Mouse (Mus musculus) testis, postnatal 14 days (tissue): Measurements from ENCODE around the gene Rras2.
A peak's percentile ranks its signal among the peaks of the same experiment; 100 is the strongest.

ENCODE experiments used
- DNase-seq: peaks from one replicate; pipeline ENCODE4 v3.0.0; 2021; ENCODE audit warnings: low spot score

Rras2 gene

DNA sequence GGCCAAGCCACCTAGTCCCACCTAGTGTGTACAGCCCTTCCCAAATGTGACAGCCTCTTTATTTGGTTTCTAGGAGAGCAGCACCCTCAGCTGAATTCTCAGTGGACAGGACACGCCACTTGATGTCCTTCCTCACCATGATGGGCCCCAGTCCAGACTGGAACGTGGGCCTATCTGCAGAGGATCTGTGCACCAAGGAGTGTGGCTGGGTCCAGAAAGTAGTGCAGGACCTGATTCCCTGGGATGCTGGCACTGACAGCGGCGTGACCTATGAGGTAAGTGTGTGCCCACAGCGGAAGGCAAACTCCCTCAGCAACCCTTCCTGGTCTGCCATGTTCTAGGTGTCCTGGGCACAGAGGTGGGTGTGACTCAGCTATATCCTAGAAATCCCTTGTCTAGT lies 88.8 kb downstream of the Rras2 start:
- no peak for DNase-seq

DNA sequence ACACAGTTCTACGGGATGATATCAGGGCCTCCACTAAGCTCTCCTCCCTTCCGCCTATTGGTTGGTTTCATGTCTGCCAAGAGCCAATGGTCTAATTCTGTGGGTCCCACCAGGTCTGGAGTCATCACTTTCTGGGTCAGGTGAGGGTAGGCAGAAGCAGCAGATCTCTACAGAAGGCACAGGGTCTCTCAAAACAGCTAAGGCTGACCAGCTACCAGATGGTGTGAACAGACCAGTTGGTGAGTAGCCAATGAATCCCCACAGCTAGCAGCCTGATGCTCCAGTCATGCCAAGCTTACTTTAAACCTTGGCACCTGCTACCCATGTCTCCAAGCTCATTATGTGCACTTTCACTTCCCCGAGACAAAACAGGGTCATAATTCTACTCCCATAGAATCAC lies 90.2 kb downstream of the Rras2 start:
- no peak for DNase-seq

DNA sequence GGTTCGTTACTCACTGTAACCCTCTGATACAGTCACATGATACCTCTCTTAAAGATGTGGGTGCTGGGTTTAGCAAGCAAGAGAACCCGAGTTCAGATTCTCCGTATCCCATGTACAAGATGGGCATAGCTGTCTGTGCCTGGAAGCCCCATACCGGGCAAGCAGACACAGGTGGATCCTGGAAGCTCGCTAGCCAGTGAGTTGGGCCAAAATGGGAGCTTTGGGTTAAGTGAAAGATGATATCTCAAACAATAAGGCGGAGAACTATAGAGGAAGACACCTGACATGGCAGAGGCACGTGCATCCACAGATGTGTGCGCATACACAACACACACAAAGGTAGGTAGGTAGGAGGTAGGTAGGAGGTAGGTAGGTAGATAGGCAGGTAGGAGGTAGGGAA lies 90.7 kb downstream of the Rras2 start:
- DNase-seq: no peak

DNA sequence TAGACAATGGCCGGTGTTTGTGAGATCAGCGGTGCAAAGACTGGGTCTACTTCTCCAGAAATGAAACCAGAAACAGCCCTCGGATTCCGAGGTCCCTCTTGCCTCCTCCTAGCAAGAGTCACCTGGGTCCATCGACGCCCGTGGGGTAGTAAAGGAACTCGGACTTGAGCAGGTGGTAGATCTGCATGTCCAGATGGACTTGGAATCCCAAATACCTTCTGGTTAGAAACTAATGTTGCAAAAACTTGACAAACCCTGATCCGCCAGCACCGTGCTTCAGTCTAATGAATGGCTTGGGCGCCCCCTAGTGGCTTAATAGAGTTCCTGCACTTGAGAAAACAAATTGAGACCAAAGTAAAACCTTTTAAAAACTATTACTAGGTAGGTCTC lies 96.9 kb downstream of the Rras2 start:
- peak; percentile 74 for DNase-seq

DNA sequence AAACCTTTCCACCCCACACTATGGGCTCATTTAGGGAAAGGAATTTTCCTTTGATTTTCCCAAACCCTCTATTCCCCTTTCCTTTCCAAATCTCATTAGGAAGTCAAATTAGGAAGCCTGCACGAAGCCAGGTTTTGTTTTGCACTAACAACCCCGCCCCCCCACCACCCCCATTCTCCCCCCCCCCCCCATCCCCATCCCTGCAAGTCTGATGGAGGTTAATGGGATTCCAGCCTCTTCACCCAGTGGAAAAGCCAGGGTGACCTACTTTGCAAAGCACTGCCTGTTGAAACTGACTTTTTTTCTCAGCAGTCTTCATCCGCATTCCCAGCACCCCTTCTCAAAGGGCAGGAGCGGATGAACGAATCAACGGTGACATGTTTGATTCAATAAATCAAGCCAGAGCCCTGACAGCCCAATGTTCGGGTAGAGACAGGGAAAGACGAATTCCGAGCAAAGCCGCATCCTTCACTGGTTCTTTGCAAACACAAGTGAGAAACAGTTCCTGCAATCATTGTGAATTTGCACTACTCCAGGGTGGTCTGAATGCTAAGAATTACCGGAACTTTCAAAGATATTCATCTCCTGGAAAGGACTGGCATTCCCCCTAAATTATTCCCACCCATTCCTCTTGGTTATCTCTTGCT lies 97.4 kb downstream of the Rras2 start:
- DNase-seq: no peak

DNA sequence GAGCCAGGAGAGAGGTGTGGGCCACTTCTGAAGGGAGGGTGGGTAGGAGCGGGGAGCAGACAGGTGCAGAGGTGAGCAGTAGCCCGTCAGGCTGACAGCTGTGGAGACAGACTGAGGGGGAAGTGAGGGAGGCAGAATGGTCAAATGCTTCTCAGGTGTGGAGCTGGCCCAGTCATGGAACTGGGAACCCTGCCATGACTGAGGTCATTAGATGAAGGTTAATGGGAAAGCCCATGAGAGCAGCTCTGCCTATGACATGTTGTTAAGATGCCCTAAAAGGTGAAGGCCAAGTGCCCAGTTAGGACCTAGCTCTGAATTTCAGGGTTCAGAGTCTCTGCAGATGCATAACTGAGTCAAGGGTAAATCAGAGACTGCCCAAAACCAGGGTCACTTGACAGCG lies 98.7 kb downstream of the Rras2 start:
- DNase-seq: no peak

DNA sequence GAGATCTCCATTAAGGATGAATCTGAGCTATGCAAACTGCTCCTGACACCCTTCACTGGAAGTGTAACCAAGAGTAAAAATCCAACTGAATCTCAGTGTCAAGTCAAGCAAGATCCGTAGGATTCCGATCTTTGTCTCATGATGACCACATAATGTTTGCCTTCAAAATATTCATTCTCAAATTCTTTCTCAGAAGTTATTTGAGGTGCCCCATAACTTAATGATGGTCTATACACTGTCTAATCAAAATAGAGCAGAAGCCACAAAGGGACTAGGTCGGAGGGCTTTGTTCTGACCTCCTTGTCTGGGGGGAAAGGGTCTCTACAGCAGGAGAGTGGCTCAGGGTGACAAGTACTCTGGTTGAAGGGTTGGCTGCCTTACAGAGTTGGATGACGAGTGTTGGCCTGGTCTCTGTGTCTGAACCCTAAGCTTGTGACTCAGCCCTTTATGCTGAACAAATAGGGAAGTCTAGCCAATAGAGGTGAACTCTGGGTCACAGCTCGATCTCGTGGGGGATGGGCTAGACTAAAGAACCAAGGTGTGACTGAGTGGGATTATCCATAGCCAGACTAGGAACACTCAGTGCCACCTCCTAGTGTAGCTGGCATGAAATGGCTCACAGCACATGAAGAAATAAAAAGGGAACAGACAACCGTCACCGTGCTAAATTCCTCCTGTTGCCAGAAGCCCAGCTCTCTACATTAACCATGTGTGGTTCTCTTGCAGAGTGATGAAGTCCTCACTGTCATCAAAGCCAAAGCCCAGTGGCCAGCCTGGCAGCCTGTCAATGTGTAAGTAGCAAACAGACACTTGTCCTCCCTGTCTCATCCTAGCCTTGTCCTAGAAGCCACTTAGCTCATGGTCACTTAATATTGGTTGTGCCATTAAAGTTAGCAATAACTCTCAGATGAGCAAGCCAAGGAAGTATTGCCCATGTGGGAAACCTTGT lies 101.3 kb downstream of the Rras2 start:
- DNase-seq: no peak

DNA sequence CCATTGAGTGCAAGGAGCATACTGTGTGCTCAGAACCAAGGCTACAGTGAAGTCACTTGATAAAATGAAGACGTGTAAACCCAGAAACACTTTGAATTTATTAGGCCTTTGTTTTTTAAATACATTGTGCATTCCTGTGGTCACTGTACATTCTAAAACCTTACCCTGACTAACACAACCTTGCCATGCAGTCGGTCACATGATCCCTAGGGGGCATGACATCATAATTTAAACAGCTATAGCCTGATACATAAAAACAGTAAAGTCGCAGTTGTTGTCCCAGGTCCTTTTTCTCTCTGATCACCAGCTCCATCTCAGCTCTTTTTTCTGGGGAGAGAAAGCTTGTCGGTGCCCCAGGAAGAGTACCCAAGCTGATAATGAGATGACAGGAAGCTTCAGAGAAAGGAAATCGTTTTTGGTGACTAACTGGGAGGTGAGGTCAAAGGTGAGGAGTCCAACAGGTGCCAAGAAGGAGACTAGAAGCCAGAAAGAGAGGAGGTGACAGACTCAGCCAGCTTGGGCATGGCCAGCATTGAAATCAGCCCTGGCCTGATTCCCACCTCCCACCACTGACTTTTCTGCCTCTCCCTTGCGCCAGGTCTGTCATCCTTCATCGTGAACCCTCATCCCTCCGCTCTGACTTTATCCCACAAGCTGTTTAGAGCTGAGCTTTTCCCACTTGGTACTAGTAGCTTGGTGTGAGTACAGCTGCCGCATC lies 105.7 kb downstream of the Rras2 start:
- DNase-seq: no peak

DNA sequence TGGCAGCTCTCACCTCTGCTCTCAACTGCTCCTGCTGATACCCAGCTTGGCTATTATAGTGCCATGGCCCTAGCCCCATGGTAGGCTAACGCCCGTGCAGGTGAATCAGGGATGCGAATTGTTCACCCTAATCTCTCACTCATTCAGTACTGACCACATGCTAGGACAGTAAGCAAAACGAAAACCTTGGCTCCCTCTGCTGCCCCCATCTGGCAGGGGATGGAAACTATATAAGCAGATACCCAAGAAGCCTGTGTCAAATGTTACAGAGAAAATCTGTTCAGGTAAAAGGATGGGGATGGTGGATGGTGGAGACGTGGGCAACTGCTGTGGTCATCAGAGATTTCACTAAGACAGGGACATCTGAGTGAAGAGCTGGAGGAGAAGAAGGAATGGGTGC lies 110.0 kb downstream of the Rras2 start:
- no peak for DNase-seq

DNA sequence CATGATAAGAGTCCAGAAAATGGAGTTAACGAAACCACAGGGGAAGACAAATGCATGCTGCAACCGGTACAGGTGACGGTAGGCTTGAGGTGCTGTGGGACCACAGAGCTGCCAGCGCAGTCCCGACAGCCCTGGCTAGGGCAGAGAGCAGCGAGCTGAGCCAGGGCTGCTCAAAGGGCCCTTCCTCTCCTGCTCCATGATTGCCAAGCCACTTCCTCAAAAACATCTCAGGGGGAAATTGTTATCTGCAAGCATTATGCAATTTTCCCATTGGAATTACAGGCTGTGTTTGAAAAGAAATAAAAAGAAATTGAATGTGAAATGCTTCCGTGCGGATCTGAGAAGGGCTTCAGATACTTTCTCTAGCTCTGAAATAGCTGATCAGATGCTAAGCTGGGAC lies 111.1 kb downstream of the Rras2 start:
- no peak for DNase-seq

DNA sequence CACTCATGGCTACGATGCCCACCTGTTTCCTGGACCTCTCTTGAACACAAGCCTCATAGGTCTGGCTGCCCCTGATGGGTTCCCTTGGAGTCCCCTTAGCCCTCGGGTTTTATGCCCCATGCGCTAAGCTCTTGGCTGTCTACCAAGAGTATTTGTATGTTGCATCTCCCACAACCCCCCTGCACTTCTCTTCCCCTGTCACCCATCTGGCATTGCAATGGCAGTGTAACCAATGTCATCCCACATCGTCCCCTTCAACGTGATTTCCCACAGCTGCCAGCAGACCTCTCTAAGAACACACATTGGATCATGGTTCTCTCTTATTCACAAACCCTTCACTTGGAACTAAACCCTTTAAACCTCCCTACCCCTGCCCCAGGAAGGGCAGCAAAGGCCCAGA lies 112.1 kb downstream of the Rras2 start:
- DNase-seq: no peak

DNA sequence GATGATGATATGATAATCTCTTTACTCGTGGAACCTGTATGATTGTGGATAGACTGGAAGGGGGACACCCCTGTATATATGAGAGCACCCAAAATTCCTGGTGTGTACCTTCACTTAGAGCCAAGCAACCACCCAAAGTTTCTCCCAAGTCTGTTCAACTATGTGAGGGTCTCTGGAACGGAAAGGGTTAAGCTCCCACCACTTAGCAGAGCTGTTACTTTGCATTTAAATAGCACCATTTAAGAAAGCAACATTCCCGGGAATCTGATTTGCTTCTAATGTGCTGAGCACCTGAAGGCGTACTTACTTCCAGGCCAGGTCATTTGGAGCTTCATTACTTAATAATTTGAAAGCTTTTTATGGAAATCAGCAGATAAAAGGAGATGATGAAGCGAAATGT lies 113.4 kb downstream of the Rras2 start:
- no peak for DNase-seq

DNA sequence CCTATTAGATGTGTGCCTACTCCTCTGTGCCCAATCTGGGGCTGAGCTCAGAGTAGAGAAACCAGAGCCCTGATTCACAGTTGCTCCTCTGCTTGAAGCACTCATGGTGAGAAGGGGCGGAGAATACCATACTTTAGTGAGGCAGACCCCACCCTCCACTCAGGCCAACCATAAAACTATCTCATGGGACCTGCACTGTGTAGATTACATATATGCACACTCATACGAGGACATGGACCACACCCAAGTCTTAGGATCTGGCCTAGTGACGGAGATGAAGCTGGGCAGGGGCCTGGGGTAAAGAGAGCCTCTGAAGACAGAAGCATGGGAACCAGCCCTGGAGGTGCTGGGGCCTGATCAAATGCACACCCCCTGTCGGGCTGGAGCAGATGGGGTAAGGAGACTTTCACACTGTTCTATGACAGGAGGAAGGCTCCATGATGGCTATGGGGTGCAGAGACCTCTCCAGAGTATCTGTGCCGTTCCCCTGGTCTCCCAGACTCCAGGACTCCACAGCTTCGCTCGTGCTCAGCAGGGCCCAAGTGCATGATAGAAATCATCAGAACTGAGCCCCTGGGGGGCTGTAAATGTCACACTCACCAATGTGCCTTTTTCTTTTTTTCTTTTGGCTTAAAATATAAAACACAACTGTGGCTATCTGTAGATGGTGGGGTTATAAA lies 119.8 kb downstream of the Rras2 start:
- DNase-seq: no peak
